Mouse (Mus musculus): ENCODE measurements around the gene Gm6358. TPM values are rescaled to one million over a fixed set of nuclear protein-coding genes. Genes with fewer than 3 reads are reported as not detected.
"Not testable (repeated sequence)": the region's sequence is repeated elsewhere in the genome, so short reads cannot be mapped to it uniquely, and the experiment has no call there.

Gm6358 gene
- not detected in 2 replicates for polyA plus RNA-seq (2014; fragmentation: Nextera tagmentation; extraction: Ambion mirVana)

DNA sequence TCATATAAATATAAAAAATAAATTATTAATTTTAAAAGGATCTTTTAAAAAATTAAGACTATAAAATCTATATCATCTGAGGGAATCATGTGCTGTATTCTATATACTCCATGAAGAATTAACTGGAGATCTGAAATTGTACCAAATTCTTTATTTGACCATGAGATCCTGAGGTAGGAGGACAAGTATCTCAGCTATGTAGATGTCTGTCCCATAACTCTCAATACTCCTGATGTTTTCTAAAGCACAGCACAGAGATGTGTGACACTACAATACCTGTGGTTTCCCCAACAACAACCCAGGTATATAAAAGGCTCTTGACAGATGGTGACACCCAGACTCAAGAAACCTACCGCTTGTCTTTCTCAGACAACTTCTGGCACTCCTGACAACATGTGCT, at the start of gene Gm6358:
Gene Gm6358 (plus strand): TSS at position 301 of the 400 bp plus-strand sequence.
- no peak for ATAC-seq

DNA sequence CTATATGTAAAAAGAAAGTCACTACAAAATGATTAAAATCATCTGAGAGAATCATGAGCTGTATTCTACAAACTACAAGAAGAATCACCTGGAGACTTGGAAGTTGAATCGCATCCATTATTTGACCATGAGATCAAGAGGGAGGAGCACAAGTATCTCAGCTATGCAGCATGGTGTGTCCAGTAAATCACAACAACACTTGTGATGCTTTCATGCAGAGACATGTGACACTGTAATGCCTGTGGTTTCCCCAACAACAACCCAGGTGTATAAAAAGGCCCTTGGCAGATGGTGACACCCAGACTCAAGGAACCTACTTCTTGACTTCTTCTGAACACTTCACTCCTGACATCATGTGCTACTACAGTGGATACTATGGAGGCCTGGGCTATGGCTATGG, 10.1 kb downstream of the Gm6358 start, which contains the start of gene Gm10061:
Gene Gm10061 (plus strand): TSS at position 301 of the 400 bp plus-strand sequence.
- no peak within 1 kb of the TSS for H3K9ac ChIP-seq (ENCODE audit: low read length)
- no peak within 1 kb of the TSS for H3K4me2 ChIP-seq (ENCODE audit: low read length)
- H3K9me3 ChIP-seq (replicated peaks; ENCODE audit: control insufficient read depth, low read length), result no peaks in the 10 kb centered on the region
- H3K4me1 ChIP-seq (ENCODE audit: control insufficient read depth, insufficient read depth, low read length), result no peaks in the 10 kb centered on the region
- DNase-seq (ENCODE audit: low spot score) (no peak), ATAC-seq (no peak)
- no peaks in the 10 kb centered on the region for H3K27me3 ChIP-seq (replicated peaks; ENCODE audit: control insufficient read depth, insufficient read depth, low read length)
- no peak within 1 kb of the TSS for H3K27ac ChIP-seq (ENCODE audit: low read depth, low read length)
- WGBS, result 100% methylated on average over 1 of the region's 1 CpGs
- no peaks in the 10 kb centered on the region for H3K36me3 ChIP-seq (ENCODE audit: control insufficient read depth, insufficient read depth, low read length)
- no peak within 1 kb of the TSS for H3K4me3 ChIP-seq (ENCODE audit: low read depth, low read length)

More for the DNA sequence above, at the start of gene Gm6358:
- Histone ChIP-seq H3K36me3 (ENCODE audit: control insufficient read depth, insufficient read depth, low read length) (no peaks in the 10 kb centered on the region), H3K27ac (ENCODE audit: low read depth, low read length) (no peak within 1 kb of the TSS), H3K4me1 (ENCODE audit: control insufficient read depth, insufficient read depth, low read length) (no peaks in the 10 kb centered on the region), H3K27me3 (replicated peaks; ENCODE audit: control insufficient read depth, insufficient read depth, low read length) (no peaks in the 10 kb centered on the region), H3K4me3 (ENCODE audit: low read depth, low read length) (no peak within 1 kb of the TSS), H3K9me3 (replicated peaks; ENCODE audit: control insufficient read depth, low read length) (no peaks in the 10 kb centered on the region), H3K9ac (ENCODE audit: low read length) (no peak within 1 kb of the TSS), H3K4me2 (ENCODE audit: low read length) (no peak within 1 kb of the TSS)
- WGBS, result 100% methylated on average over 1 of the region's 1 CpGs
- DNase-seq (ENCODE audit: low spot score), result no peak

DNA sequence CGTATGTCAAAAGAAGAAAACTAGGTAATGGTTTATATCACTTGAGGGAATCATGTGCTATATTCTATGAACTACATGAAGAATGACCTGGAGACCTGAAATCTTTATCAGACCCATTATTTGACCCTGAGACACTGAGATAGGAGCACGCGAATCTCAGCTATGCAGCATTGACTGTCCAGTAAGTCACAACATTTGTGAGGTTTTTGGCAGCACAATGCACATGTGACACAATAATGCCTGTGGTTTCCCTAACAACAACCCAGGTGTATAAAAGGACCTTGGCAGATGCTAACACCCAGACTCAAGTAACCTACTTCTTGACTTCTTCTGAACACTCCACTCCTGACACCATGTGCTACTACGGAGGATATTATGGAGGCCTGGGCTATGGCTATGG, 17.0 kb downstream of the Gm6358 start, which contains the start of gene Gm9789:
Gene Gm9789 (plus strand): TSS at position 301 of the 400 bp plus-strand sequence.
- no peak for DNase-seq (ENCODE audit: low spot score)
- no peak for ATAC-seq
- Histone ChIP-seq H3K4me2 (ENCODE audit: low read length) (no peak within 1 kb of the TSS), H3K4me3 (ENCODE audit: low read depth, low read length) (no peak within 1 kb of the TSS), H3K9ac (ENCODE audit: low read length) (no peak within 1 kb of the TSS), H3K9me3 (replicated peaks; ENCODE audit: control insufficient read depth, low read length) (no peaks in the 10 kb centered on the region), H3K36me3 (ENCODE audit: control insufficient read depth, insufficient read depth, low read length) (no peaks in the 10 kb centered on the region), H3K27me3 (replicated peaks; ENCODE audit: control insufficient read depth, insufficient read depth, low read length) (no peaks in the 10 kb centered on the region), H3K4me1 (ENCODE audit: control insufficient read depth, insufficient read depth, low read length) (no peaks in the 10 kb centered on the region), H3K27ac (ENCODE audit: low read depth, low read length) (no peak within 1 kb of the TSS)
- WGBS, result 85% methylated on average over 4 of the region's 4 CpGs

- not testable (repeated sequence) for H3K9me3 ChIP-seq (replicated peaks; ENCODE audit: control insufficient read depth, low read length); H3K4me1 ChIP-seq (ENCODE audit: control insufficient read depth, insufficient read depth, low read length); DNase-seq (ENCODE audit: low spot score); H3K27me3 ChIP-seq (replicated peaks; ENCODE audit: control insufficient read depth, insufficient read depth, low read length); H3K9ac ChIP-seq (ENCODE audit: low read length); H3K4me2 ChIP-seq (ENCODE audit: low read length); H3K27ac ChIP-seq (ENCODE audit: low read depth, low read length); H3K36me3 ChIP-seq (ENCODE audit: control insufficient read depth, insufficient read depth, low read length); ATAC-seq; H3K4me3 ChIP-seq (ENCODE audit: low read depth, low read length)
Observed at GRCm38 (mm10) chr16:89169190-89169589, 28.5 kb downstream of the Gm6358 start, which contains the start of gene Gm7735. TSS of gene Gm7735 (plus strand) at chr16:89169490.

DNA sequence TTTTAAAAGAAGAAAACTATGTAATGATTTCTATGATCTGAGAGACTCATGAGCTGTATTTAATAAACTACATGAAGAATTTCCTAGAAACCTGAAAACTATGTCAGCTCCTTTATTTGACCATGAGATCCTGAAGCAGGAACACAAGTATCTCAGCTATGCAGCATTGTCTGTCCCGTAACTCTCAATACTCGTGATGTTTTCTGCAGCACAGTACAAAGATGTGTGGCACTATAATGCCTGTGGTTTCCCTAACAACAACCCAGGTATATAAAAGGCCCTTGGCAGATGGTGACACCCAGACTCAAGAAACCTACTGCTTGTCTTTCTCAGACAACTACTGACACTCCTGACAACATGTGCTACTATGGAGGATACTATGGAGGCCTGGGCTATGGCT, 33.8 kb downstream of the Gm6358 start, which contains the start of gene 1110057P08Rik:
Gene 1110057P08Rik (plus strand): TSS at position 301 of the 400 bp plus-strand sequence.
- Histone ChIP-seq H3K27me3 (replicated peaks; ENCODE audit: control insufficient read depth, insufficient read depth, low read length) (no peaks in the 10 kb centered on the region), H3K9ac (ENCODE audit: low read length) (no peak within 1 kb of the TSS), H3K36me3 (ENCODE audit: control insufficient read depth, insufficient read depth, low read length) (no peaks in the 10 kb centered on the region), H3K27ac (ENCODE audit: low read depth, low read length) (no peak within 1 kb of the TSS), H3K9me3 (replicated peaks; ENCODE audit: control insufficient read depth, low read length) (no peaks in the 10 kb centered on the region), H3K4me3 (ENCODE audit: low read depth, low read length) (no peak within 1 kb of the TSS), H3K4me2 (ENCODE audit: low read length) (no peak within 1 kb of the TSS), H3K4me1 (ENCODE audit: control insufficient read depth, insufficient read depth, low read length) (no peaks in the 10 kb centered on the region)
- WGBS, result 88% methylated on average over 2 of the region's 2 CpGs
- ATAC-seq, result no peak
- no peak for DNase-seq (ENCODE audit: low spot score)

DNA sequence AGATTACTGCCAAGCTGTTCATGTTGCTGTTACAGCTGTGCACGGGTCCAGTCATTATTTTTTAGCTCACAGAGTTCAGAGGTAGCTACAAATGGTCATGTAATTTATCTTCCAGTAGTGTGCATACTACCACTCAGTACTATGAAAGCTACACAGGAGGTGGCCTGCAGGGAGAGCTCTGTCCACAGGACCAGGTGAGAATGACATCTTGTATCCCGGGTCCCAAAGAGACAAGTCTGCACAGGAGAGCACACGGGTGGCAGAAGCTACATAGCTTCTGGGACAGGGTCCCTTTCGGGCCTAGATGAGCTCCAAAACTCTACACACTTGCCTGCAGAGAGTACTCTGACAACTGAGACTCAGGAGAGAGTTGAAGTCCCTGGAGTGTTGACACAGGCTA, 48.0 kb downstream of the Gm6358 start:
- ATAC-seq (no peak), DNase-seq (ENCODE audit: low spot score) (no peak)
- H3K27me3 ChIP-seq (replicated peaks; ENCODE audit: control insufficient read depth, insufficient read depth, low read length), result no peaks in the 10 kb centered on the region
- H3K9ac ChIP-seq (ENCODE audit: low read length), result no peak overlapping the region
- no peaks in the 10 kb centered on the region for H3K4me1 ChIP-seq (ENCODE audit: control insufficient read depth, insufficient read depth, low read length)
- 88% methylated on average over 4 of the region's 4 CpGs for WGBS
- H3K4me2 ChIP-seq (ENCODE audit: low read length), result no peak overlapping the region
- no peaks in the 10 kb centered on the region for H3K9me3 ChIP-seq (replicated peaks; ENCODE audit: control insufficient read depth, low read length)
- H3K4me3 ChIP-seq (ENCODE audit: low read depth, low read length), result no peak overlapping the region
- H3K27ac ChIP-seq (ENCODE audit: low read depth, low read length), result no peak overlapping the region
- no peaks in the 10 kb centered on the region for H3K36me3 ChIP-seq (ENCODE audit: control insufficient read depth, insufficient read depth, low read length)

Other genes with a start within 250 kb of the Gm6358 start
- gene Krtap19-5, start 244.4 kb upstream of the Gm6358 start, polyA plus RNA-seq (2014; fragmentation: Nextera tagmentation; extraction: Ambion mirVana), result not detected in 2 replicates
- not detected in 2 replicates for gene Krtap19-9b, start 208.6 kb upstream of the Gm6358 start, polyA plus RNA-seq (2014; fragmentation: Nextera tagmentation; extraction: Ambion mirVana)
- not detected in 2 replicates for gene Krtap16-3, start 178.0 kb upstream of the Gm6358 start, polyA plus RNA-seq (2014; fragmentation: Nextera tagmentation; extraction: Ambion mirVana)
- gene Krtap22-2, start 130.1 kb upstream of the Gm6358 start, polyA plus RNA-seq (2014; fragmentation: Nextera tagmentation; extraction: Ambion mirVana), result not detected in 2 replicates
- not detected in 2 replicates for gene Gm10229, start 125.6 kb upstream of the Gm6358 start, polyA plus RNA-seq (2014; fragmentation: Nextera tagmentation; extraction: Ambion mirVana)
- not detected in 2 replicates for gene Krtap6-1, start 109.2 kb upstream of the Gm6358 start, polyA plus RNA-seq (2014; fragmentation: Nextera tagmentation; extraction: Ambion mirVana)
- gene Gm10228, start 99.4 kb upstream of the Gm6358 start, polyA plus RNA-seq (2014; fragmentation: Nextera tagmentation; extraction: Ambion mirVana), result not detected in 2 replicates
- not detected in 2 replicates for gene Krtap6-5, start 93.0 kb upstream of the Gm6358 start, polyA plus RNA-seq (2014; fragmentation: Nextera tagmentation; extraction: Ambion mirVana)
- not detected in 2 replicates for gene 1110025L11Rik, start 76.8 kb upstream of the Gm6358 start, polyA plus RNA-seq (2014; fragmentation: Nextera tagmentation; extraction: Ambion mirVana)
- gene Krtap6-3, start 56.8 kb upstream of the Gm6358 start, polyA plus RNA-seq (2014; fragmentation: Nextera tagmentation; extraction: Ambion mirVana), result not detected in 2 replicates
- gene Gm10061, start 10.2 kb downstream of the Gm6358 start, polyA plus RNA-seq (2014; fragmentation: Nextera tagmentation; extraction: Ambion mirVana), result not detected in 2 replicates
- not detected in 2 replicates for gene Gm9789, start 17.1 kb downstream of the Gm6358 start, polyA plus RNA-seq (2014; fragmentation: Nextera tagmentation; extraction: Ambion mirVana)
- gene Gm7735, start 28.6 kb downstream of the Gm6358 start, polyA plus RNA-seq (2014; fragmentation: Nextera tagmentation; extraction: Ambion mirVana), result not detected in 2 replicates
- gene 1110057P08Rik, start 33.9 kb downstream of the Gm6358 start, polyA plus RNA-seq (2014; fragmentation: Nextera tagmentation; extraction: Ambion mirVana), result not detected in 2 replicates
- gene Krtap20-2, start 65.0 kb downstream of the Gm6358 start, polyA plus RNA-seq (2014; fragmentation: Nextera tagmentation; extraction: Ambion mirVana), result not detected in 2 replicates